Mouse (Mus musculus): Measurements from ENCODE around the gene Plod2. TPM values are rescaled to one million over a fixed set of nuclear protein-coding genes. Genes with fewer than 3 reads are reported as not detected.

Gene Plod2
- polyA plus RNA-seq, 1 experiment from 2014 or later, result 10.8 TPM

GRCm38 (mm10) chr9:92613206-92613605 lies 71.2 kb downstream of the Plod2 start:
- no peak overlapping the region for H3K4me2 ChIP-seq (replicated peaks)
- 83% methylated on average over 8 of the region's 8 CpGs for WGBS
- ATAC-seq (replicated peaks), result no peak
- H3K27me3 ChIP-seq, result no peaks in the 10 kb centered on the region
- no peaks in the 10 kb centered on the region for H3K4me1 ChIP-seq
- no peak overlapping the region for H3K4me3 ChIP-seq
- H3K9me3 ChIP-seq, result no peaks in the 10 kb centered on the region
- no peaks in the 10 kb centered on the region for H3K36me3 ChIP-seq
- H3K9ac ChIP-seq (replicated peaks), result no peak overlapping the region
- H3K27ac ChIP-seq (replicated peaks), result no peak overlapping the region

- H3K36me3 ChIP-seq, result no peaks in the 10 kb centered on the region
- ATAC-seq (replicated peaks), result no peak
- H3K27ac ChIP-seq (replicated peaks), result no peak overlapping the region
- WGBS, result 89% methylated on average over 2 of the region's 2 CpGs
- H3K9ac ChIP-seq (replicated peaks), result no peak overlapping the region
- no peaks in the 10 kb centered on the region for H3K4me1 ChIP-seq
- H3K4me2 ChIP-seq (replicated peaks), result no peak overlapping the region
- no peaks in the 10 kb centered on the region for H3K9me3 ChIP-seq
- no peak overlapping the region for H3K4me3 ChIP-seq
- no peaks in the 10 kb centered on the region for H3K27me3 ChIP-seq
Observed at GRCm38 (mm10) chr9:92616418-92616817, 74.4 kb downstream of the Plod2 start.

- Histone ChIP-seq H3K9me3 (no peaks in the 10 kb centered on the region), H3K4me1 (no peaks in the 10 kb centered on the region), H3K36me3 (no peaks in the 10 kb centered on the region), H3K4me3 (no peak overlapping the region), H3K9ac (replicated peaks) (no peak overlapping the region), H3K27ac (replicated peaks) (no peak overlapping the region), H3K4me2 (replicated peaks) (no peak overlapping the region), H3K27me3 (no peaks in the 10 kb centered on the region)
- ATAC-seq (replicated peaks), result no peak
- WGBS, result 94% methylated on average over 2 of the region's 2 CpGs
Observed at GRCm38 (mm10) chr9:92617376-92617775, 75.4 kb downstream of the Plod2 start.

GRCm38 (mm10) chr9:92620088-92620487 lies 78.1 kb downstream of the Plod2 start:
- 86% methylated on average over 1 of the region's 1 CpGs for WGBS
- no peaks in the 10 kb centered on the region for H3K9me3 ChIP-seq
- no peaks in the 10 kb centered on the region for H3K4me1 ChIP-seq
- no peaks in the 10 kb centered on the region for H3K36me3 ChIP-seq
- no peak overlapping the region for H3K27ac ChIP-seq (replicated peaks)
- no peak overlapping the region for H3K4me3 ChIP-seq
- no peaks in the 10 kb centered on the region for H3K27me3 ChIP-seq
- no peak overlapping the region for H3K9ac ChIP-seq (replicated peaks)
- no peak overlapping the region for H3K4me2 ChIP-seq (replicated peaks)
- no peak for ATAC-seq (replicated peaks)

- H3K4me1 ChIP-seq, result no peaks in the 10 kb centered on the region
- no peaks in the 10 kb centered on the region for H3K27me3 ChIP-seq
- no peak overlapping the region for H3K4me3 ChIP-seq
- H3K9ac ChIP-seq (replicated peaks), result no peak overlapping the region
- no peaks in the 10 kb centered on the region for H3K36me3 ChIP-seq
- H3K27ac ChIP-seq (replicated peaks), result no peak overlapping the region
- H3K4me2 ChIP-seq (replicated peaks), result no peak overlapping the region
- no peaks in the 10 kb centered on the region for H3K9me3 ChIP-seq
- ATAC-seq (replicated peaks), result no peak
- 68% methylated on average over 3 of the region's 3 CpGs for WGBS
Observed at GRCm38 (mm10) chr9:92621246-92621645, 79.2 kb downstream of the Plod2 start.

GRCm38 (mm10) chr9:92621878-92622282 lies 79.9 kb downstream of the Plod2 start:
- ATAC-seq (replicated peaks), result no peak
- no peak overlapping the region for H3K4me2 ChIP-seq (replicated peaks)
- 83% methylated on average over 2 of the region's 2 CpGs for WGBS
- H3K9ac ChIP-seq (replicated peaks), result no peak overlapping the region
- no peaks in the 10 kb centered on the region for H3K4me1 ChIP-seq
- no peaks in the 10 kb centered on the region for H3K36me3 ChIP-seq
- no peaks in the 10 kb centered on the region for H3K27me3 ChIP-seq
- H3K27ac ChIP-seq (replicated peaks), result no peak overlapping the region
- no peaks in the 10 kb centered on the region for H3K9me3 ChIP-seq
- H3K4me3 ChIP-seq, result no peak overlapping the region

- Histone ChIP-seq H3K4me3 (no peak overlapping the region), H3K9ac (replicated peaks) (no peak overlapping the region), H3K4me2 (replicated peaks) (no peak overlapping the region), H3K27me3 (no peaks in the 10 kb centered on the region), H3K27ac (replicated peaks) (no peak overlapping the region), H3K4me1 (no peaks in the 10 kb centered on the region), H3K36me3 (no peaks in the 10 kb centered on the region), H3K9me3 (no peaks in the 10 kb centered on the region)
- ATAC-seq (replicated peaks), result no peak
- WGBS, result 85% methylated on average over 3 of the region's 3 CpGs
Observed at GRCm38 (mm10) chr9:92634792-92635191, 92.8 kb downstream of the Plod2 start.

- ATAC-seq (replicated peaks), result no peak
- 89% methylated on average over 6 of the region's 6 CpGs for WGBS
- H3K4me3 ChIP-seq, result no peak overlapping the region
Observed at GRCm38 (mm10) chr9:92639200-92639897, 97.3 kb downstream of the Plod2 start.

GRCm38 (mm10) chr9:92641717-92642116 lies 99.7 kb downstream of the Plod2 start:
- WGBS, result 91% methylated on average over 1 of the region's 1 CpGs
- no peak overlapping the region for H3K27ac ChIP-seq (replicated peaks)
- H3K4me1 ChIP-seq, result no peaks in the 10 kb centered on the region
- H3K9me3 ChIP-seq, result no peaks in the 10 kb centered on the region
- no peaks in the 10 kb centered on the region for H3K27me3 ChIP-seq
- no peaks in the 10 kb centered on the region for H3K36me3 ChIP-seq
- no peak overlapping the region for H3K9ac ChIP-seq (replicated peaks)
- H3K4me3 ChIP-seq, result no peak overlapping the region
- no peak overlapping the region for H3K4me2 ChIP-seq (replicated peaks)
- ATAC-seq (replicated peaks), result no peak

More at GRCm38 (mm10) chr9:92639200-92639897, 97.3 kb downstream of the Plod2 start:
- Histone ChIP-seq H3K9me3 (no peaks in the 10 kb centered on the region), H3K27ac (replicated peaks) (no peak overlapping the region), H3K9ac (replicated peaks) (no peak overlapping the region), H3K36me3 (no peaks in the 10 kb centered on the region), H3K4me1 (no peaks in the 10 kb centered on the region), H3K4me2 (replicated peaks) (no peak overlapping the region), H3K27me3 (no peaks in the 10 kb centered on the region)

Other genes starting within 250 kb of the Plod2 start
- not detected in 2 replicates for gene 1700057G04Rik, start 232.8 kb upstream of the Plod2 start, polyA plus RNA-seq (2015; fragmentation: Nextera tagmentation; extraction: Ambion mirVana)
- 1.1 and 1.3 TPM in 2 replicates for gene Plscr4, start 84.8 kb upstream of the Plod2 start, polyA plus RNA-seq (2015; fragmentation: Nextera tagmentation; extraction: Ambion mirVana)

Measured in forebrain, embryonic 15.5 days (tissue).